Mouse (Mus musculus) forebrain, embryonic 16.5 days (tissue): ENCODE results near the gene Mansc1. TPM values are rescaled to one million over a fixed set of nuclear protein-coding genes. Genes with fewer than 3 reads are reported as not detected.

Experiments
- ATAC-seq: fragments of 200-750 bp; cut with Nextera tagmentation; 2 replicates; pipeline ENCODE4 v1.8.0; 2017; ENCODE audit warnings: mild to moderate bottlenecking, moderate library complexity
- H3K27ac ChIP-seq: fragments of 300-500 bp; sonication (generic); 2 replicates; pipeline ENCODE4 v1.5.1; 2014; ENCODE audit warnings: low read length, control low read depth
- H3K27me3 ChIP-seq: fragments of 300-500 bp; sonication (generic); replicated peaks from 2 replicates; pipeline ENCODE4 v1.6.1; 2014; ENCODE audit warnings: low read length; ENCODE audit not compliant: control insufficient read depth, insufficient read depth
- H3K36me3 ChIP-seq: fragments of 300-500 bp; sonication (generic); 2 replicates; pipeline ENCODE4 v1.6.1; 2014; ENCODE audit not compliant: control insufficient read depth, insufficient read depth
- H3K4me1 ChIP-seq: fragments of 300-500 bp; sonication (generic); replicated peaks from 2 replicates; pipeline ENCODE4 v1.6.1; 2014; ENCODE audit warnings: low read length; ENCODE audit not compliant: control insufficient read depth, insufficient read depth
- H3K4me2 ChIP-seq: fragments of 300-500 bp; sonication (generic); 2 replicates; pipeline ENCODE4 v1.6.1; 2014; ENCODE audit warnings: mild to moderate bottlenecking, low read length, control low read depth
- H3K4me3 ChIP-seq: fragments of 300-500 bp; sonication (generic); replicated peaks from 2 replicates; pipeline ENCODE4 v1.5.1; 2014; ENCODE audit warnings: mild to moderate bottlenecking, low read length, control low read depth
- H3K9ac ChIP-seq: fragments of 300-500 bp; sonication (generic); replicated peaks from 2 replicates; pipeline ENCODE4 v1.6.1; 2014; ENCODE audit warnings: low read depth, low read length, control low read depth
- H3K9me3 ChIP-seq: fragments of 300-500 bp; sonication (generic); 2 replicates; pipeline ENCODE4 v1.6.1; 2016; ENCODE audit warnings: low read length; ENCODE audit not compliant: control insufficient read depth
- WGBS: fragments of 180-500 bp; shearing (Covaris S2); extraction: QIAGEN DNeasy Blood & Tissue Kit; methylation state at CpG from one replicate; pipeline ENCODE4 v1.1.7; 2014; 5-methylcytosine and 5-hydroxymethylcytosine counted together
- polyA plus RNA-seq: library from polyadenylated mRNA; unstranded; fragments of >200 nt; fragmentation: Nextera tagmentation; extraction: Ambion mirVana; gene quantifications from 2 replicates; pipeline ENCODE4 v1.2.1, GENCODE M21; 2015

Mansc1 gene
- polyA plus RNA-seq, 1 experiment from 2014 or later = 0.90 TPM

DNA sequence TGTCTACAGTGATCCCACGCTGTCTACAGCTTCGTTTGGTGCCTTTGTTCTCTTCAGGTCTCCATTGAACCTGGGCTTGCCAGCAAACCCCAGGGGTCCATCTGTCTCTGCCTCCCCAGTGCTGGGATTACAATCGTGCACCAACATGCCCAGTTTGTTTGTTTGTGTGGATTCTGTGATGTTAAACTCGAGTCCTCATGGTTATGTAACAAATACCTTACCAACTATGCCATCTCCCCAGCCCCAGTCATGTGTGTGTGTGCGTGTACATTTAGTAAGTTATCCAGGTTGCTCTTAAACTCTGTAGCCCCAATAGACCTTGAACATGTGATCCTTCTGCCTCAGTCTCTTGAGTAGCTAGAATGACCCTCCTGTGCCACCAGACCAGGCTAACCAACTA lies 46.0 kb downstream of the Mansc1 start:
- Histone ChIP-seq H3K9ac (no peak overlapping the region), H3K4me1 (no peaks in the 10 kb centered on the region), H3K27ac (no peak overlapping the region), H3K4me2 (no peak overlapping the region), H3K36me3 (no peaks in the 10 kb centered on the region), H3K4me3 (no peak overlapping the region), H3K27me3 (no peaks in the 10 kb centered on the region), H3K9me3 (no peaks in the 10 kb centered on the region)
- ATAC-seq = no peak
- 74% methylated on average over 5 of the region's 5 CpGs for WGBS

DNA sequence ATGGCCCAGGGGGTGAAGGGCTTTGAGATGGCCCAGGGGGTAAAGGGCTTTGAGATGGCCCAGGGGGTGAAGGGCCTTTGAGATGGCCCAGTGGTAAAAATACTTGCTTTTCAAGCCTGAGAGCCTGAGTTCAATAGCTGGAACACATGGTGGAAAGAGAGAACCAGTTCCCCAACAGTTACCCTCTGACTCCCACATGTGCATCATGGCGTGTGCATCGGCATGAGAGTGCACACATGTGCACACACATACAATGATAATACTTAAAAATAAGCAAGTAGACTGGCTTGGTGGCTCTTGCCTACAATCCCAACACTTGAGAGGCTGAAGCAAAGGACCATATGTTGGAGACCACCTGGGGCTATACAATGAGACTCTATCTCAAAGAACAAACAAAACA lies 47.7 kb downstream of the Mansc1 start:
- no peaks in the 10 kb centered on the region for H3K4me1 ChIP-seq
- 100% methylated on average over 2 of the region's 2 CpGs for WGBS
- no peaks in the 10 kb centered on the region for H3K36me3 ChIP-seq
- no peak overlapping the region for H3K4me2 ChIP-seq
- no peak for ATAC-seq
- no peak overlapping the region for H3K4me3 ChIP-seq
- no peak overlapping the region for H3K27ac ChIP-seq
- 0 out of 2 replicates have a peak, but pooled peaks cover 4% of the 10 kb centered on the region for H3K9me3 ChIP-seq
- no peak overlapping the region for H3K9ac ChIP-seq
- no peaks in the 10 kb centered on the region for H3K27me3 ChIP-seq

DNA sequence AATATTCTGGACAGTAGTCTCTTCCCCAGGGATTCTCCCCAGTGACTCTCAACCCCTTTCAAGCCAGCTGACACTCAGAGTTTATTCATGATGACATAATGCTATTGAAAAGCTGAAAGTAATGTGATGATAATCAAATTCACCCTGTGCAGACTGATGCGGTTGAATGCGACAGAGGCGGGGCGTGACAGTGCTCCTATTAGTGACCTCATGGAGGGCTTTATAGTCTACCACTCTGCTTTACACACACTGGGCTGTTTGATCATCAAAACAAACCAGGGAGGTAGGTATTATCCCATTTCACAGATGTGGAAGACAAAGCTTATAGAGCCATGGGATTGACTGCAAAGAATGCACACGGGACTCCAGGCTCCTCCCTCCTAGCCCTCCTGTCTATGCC lies 50.2 kb downstream of the Mansc1 start:
- Histone ChIP-seq H3K9ac (no peak overlapping the region), H3K27ac (no peak overlapping the region), H3K4me3 (no peak overlapping the region), H3K27me3 (no peaks in the 10 kb centered on the region), H3K4me1 (no peaks in the 10 kb centered on the region), H3K4me2 (no peak overlapping the region), H3K36me3 (no peaks in the 10 kb centered on the region), H3K9me3 (0 out of 2 replicates have a peak, but pooled peaks cover 4% of the 10 kb centered on the region)
- 60% methylated on average over 5 of the region's 5 CpGs for WGBS
- ATAC-seq = no peak

DNA sequence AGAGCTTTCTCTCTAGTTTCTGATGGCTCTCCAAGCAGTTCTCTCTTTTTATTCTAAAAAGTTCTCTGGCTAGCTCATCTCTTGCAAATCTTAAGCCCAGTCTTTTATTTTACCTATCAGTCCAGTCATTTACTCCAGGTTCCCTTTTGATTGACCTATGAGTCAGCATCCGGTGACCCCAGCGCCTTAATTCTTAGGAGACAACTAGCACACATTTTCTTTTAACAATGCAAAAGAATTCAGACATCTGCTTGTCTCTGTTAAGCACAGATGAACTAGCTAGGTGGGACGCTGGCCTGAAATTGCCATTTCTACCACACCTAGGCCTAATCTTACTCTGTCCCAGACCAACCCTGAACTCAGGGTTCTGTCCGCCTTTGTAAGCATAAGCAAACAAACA lies 52.8 kb downstream of the Mansc1 start:
- H3K36me3 ChIP-seq = no peaks in the 10 kb centered on the region
- no peak overlapping the region for H3K4me3 ChIP-seq
- no peak overlapping the region for H3K4me2 ChIP-seq
- 0 out of 2 replicates have a peak, but pooled peaks cover 4% of the 10 kb centered on the region for H3K9me3 ChIP-seq
- no peak overlapping the region for H3K9ac ChIP-seq
- 90% methylated on average over 4 of the region's 4 CpGs for WGBS
- H3K4me1 ChIP-seq = no peaks in the 10 kb centered on the region
- no peak overlapping the region for H3K27ac ChIP-seq
- no peaks in the 10 kb centered on the region for H3K27me3 ChIP-seq
- ATAC-seq = no peak

DNA sequence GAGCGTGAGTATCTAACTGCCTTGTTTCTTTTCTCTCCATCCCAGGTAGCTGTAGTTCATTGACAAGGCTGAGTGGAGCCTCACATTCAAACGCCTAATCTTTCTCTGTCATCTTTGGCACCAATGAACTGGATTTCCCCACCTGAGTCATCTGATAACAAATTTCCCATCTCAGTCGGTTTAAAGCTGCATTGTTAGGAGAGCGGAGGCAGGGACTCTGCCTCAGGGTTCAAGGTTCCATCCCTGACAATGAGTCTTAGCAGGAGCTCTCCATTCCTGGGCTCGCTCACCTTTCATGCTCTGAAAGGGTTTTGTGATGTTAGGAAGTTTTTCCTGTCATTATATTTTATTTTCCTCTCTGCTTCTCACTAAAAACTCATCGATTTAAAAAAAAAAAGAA lies 54.2 kb downstream of the Mansc1 start:
- 67% methylated on average over 6 of the region's 6 CpGs for WGBS
- H3K27me3 ChIP-seq = no peaks in the 10 kb centered on the region
- H3K9ac ChIP-seq = no peak overlapping the region
- no peak overlapping the region for H3K27ac ChIP-seq
- H3K4me2 ChIP-seq = no peak overlapping the region
- no peaks in the 10 kb centered on the region for H3K4me1 ChIP-seq
- no peaks in the 10 kb centered on the region for H3K36me3 ChIP-seq
- no peak for ATAC-seq
- H3K9me3 ChIP-seq = 0 out of 2 replicates have a peak, but pooled peaks cover 4% of the 10 kb centered on the region
- no peak overlapping the region for H3K4me3 ChIP-seq

DNA sequence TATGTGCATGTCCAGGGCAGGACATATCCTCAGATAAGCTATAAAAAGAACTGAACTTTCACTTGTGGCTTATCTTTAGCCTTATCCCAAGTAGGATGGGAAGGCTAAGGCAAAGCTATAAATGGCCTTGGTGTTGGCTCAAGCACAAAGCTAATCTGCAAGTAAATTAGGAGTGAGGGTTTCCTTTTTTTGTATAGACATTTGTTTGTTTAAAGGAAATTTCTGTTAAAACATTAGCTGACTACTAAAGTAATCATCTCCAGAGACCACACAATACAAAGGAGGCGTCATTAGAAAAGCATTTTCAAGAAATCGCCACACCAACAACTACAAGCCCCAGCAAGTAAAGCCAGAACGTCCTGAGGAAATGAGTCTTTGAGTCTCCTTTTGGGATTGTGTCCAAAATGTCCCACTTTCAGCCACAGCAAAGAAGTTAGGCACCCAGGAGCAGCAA lies 57.0 kb downstream of the Mansc1 start:
- Histone ChIP-seq H3K4me1 (no peaks in the 10 kb centered on the region), H3K27me3 (no peaks in the 10 kb centered on the region), H3K27ac (no peak overlapping the region), H3K9ac (no peak overlapping the region), H3K9me3 (0 out of 2 replicates have a peak, but pooled peaks cover 4% of the 10 kb centered on the region), H3K4me2 (no peak overlapping the region), H3K36me3 (no peaks in the 10 kb centered on the region), H3K4me3 (no peak overlapping the region)
- no peak for ATAC-seq
- 44% methylated on average over 3 of the region's 3 CpGs for WGBS

DNA sequence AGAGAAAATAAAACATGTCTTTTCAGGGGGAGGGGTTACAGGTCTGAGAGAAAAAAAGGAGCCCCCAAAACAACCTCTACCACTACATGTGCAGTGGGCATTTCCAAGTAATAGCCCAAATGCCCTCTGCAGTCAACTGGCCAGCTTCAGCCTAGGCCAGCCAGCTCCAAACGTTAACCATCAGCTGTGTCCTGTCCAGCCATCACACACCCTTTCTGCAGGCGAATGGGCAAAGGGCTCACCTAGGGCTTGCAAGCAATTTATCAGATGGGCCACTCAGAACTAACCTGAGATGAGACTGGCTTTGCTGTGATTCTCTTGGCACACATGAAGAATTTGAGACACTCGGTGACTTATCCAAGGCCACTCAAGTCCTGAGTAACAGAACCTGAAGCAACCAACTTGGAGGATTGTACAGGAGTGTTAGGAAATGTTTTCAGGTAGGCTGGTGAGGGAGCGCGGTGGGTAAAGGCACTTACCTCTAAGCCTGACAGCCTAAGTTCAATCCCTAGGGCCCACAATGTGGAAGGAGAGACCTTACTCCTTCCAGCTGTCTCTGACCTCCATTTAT lies 64.2 kb downstream of the Mansc1 start:
- no peak overlapping the region for H3K4me3 ChIP-seq

DNA sequence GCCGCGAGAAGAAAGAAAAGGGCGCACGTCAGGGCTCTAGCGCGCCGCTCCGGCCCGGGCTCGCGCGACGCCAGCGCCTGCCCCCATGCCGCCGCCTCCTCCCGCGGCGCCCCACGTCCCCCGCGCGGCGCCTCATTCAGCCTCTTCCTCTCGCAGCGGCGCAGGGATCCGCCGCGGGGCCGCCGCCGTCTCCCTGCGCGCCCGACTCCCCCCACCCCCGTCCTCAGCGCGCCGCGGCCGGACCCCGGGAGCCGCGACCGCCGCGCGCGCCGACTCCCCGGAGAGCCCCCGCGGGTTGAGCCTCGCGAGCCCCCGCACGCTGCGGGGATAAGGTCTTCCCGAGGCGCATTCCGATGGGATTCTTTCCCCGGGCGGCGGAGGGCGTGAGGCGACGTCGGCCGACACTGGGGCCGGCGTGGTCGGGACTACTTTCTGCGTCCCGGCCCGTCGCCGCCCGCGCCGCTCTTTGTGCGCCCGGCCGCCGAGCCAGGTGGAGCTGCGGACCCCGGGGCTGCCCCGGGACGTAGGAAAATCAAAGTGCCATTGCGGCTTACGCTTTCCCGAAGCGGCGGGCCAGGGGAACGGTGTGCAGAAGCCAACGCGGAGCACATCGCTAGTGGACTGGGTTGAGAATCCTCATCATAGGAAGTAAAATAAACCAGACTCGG lies 65.3 kb downstream of the Mansc1 start, which contains the start of gene Lrp6:
Gene Lrp6 (minus strand): TSS at position 148 of the 668 bp plus-strand sequence.
- Histone ChIP-seq H3K36me3 (no peaks in the 10 kb centered on the region), H3K4me1 (peaks cover 9% of the 10 kb centered on the region), H3K27me3 (no peaks in the 10 kb centered on the region), H3K9me3 (no peaks in the 10 kb centered on the region), H3K4me3 (peak within 1 kb of the TSS; percentile 93), H3K4me2 (peak within 1 kb of the TSS; percentile 86), H3K9ac (peak within 1 kb of the TSS; percentile 99), H3K27ac (peak within 1 kb of the TSS; percentile 100)
- under 1% methylated on average over 88 of the region's 99 CpGs for WGBS
- peak; percentile 93 for ATAC-seq

More for the DNA sequence above, 64.2 kb downstream of the Mansc1 start:
- Histone ChIP-seq H3K9me3 (no peaks in the 10 kb centered on the region), H3K27me3 (no peaks in the 10 kb centered on the region), H3K27ac (no peak overlapping the region), H3K4me2 (no peak overlapping the region), H3K9ac (no peak overlapping the region), H3K4me1 (peaks cover 9% of the 10 kb centered on the region), H3K36me3 (no peaks in the 10 kb centered on the region)
- WGBS = 76% methylated on average over 5 of the region's 5 CpGs
- no peak for ATAC-seq

DNA sequence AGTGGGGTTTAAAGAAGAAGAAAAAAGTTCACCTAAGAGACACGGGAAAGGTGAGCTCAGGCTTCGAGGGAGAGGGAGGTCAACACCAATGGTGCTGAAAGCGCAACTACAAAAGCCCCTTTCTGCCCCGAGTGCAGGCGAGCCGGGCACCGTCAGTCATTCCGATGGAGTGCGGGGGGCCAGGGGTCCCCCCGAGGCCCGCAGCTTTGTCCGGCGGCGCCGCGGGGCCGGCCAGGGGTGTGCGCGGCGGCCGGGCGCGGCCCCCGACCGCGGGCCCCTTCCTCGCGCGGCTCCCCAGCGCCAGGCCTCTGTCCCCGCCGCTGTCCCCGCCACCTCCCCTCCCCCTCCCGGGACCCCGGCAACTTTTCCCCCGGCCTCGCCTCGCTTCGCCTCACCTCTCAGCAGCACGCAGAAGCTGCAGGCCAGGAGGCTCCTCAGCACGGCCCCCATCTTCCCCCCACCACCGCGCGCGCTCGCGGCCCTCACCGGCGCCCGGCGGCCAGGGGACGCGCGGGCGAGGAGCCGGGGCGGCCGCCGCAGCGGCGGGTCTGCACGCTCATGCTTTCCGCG lies 66.0 kb downstream of the Mansc1 start:
- H3K9ac ChIP-seq = peak overlapping the region; percentile 99
- H3K4me3 ChIP-seq = peak overlapping the region; percentile 93
- 1% methylated on average over 36 of the region's 64 CpGs for WGBS
- H3K27ac ChIP-seq = peak overlapping the region; percentile 100
- peak; percentile 69 for ATAC-seq
- H3K4me2 ChIP-seq = peak overlapping the region; percentile 86
- peaks cover 9% of the 10 kb centered on the region for H3K4me1 ChIP-seq
- H3K27me3 ChIP-seq = no peaks in the 10 kb centered on the region
- H3K36me3 ChIP-seq = no peaks in the 10 kb centered on the region
- no peaks in the 10 kb centered on the region for H3K9me3 ChIP-seq
